Mouse (Mus musculus) adrenal gland, postnatal 4 days (tissue): ENCODE measurements at regions not wholly inside any gene's neighbourhood (a gene's known extent, or its start where the extent isn't known, plus 50 kb on each side); places are given as distances from the start of the nearest gene placed in this dataset.

ENCODE experiments used
- DNase-seq, 2 experiments: peaks; one replicate each; pipeline ENCODE4 v3.0.0; 2021 to 2022; ENCODE audit warnings: low spot score in 2 of 2, mixed read lengths in 2 of 2

- DNase-seq = no peak
These were observed 75.3 kb upstream of the Map2 start for GRCm38 (mm10) chr1:66099562-66100444.

GRCm38 (mm10) chr1:66101419-66101818, 73.7 kb upstream of the Map2 start:
- DNase-seq = no peak

- no peak for DNase-seq
These were observed 70.6 kb upstream of the Map2 start for GRCm38 (mm10) chr1:66104493-66104892.

- no peak for DNase-seq
These were observed 69.9 kb upstream of the Map2 start for GRCm38 (mm10) chr1:66105206-66105605.

DNA sequence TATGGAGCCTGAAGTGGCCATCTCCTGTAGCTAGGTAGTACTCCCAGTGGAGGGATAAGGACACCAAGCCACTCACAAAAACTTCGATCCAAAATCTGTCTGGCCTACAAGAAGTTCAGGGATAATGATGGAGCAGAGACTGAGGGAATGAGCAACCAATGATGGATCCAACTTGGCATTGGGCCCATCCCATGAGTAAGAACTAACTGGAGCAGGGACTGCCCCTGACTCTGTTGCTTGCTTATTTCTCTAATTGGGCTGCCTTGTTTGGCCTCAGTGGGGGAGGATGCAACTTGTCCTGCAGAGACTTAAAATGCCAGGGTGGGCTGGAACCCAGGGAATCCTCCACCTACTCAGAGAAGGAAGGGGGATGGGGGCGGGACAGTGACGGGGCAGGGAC, 67.0 kb upstream of the Map2 start:
- DNase-seq = peak; percentile 6 to 13

DNA sequence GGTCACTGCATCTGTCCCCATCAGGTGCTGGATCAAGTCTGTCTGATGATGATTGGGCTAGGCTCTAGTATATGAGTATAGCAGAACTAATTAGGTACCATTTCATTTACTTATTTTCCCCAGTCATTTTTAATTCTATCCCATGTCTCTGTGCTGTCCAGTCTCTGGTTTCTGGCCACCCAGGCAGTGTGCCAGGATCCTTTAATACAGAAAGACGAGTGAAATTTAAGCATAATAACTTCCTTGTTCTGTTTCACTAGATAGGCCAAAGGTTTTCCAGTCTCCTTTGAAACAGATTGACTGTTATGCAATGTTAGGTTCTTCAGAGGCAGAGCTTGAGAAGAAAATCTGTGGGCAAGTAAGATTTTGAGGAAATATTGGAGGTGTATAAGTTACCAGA, 61.2 kb upstream of the Map2 start:
- DNase-seq = no peak

DNA sequence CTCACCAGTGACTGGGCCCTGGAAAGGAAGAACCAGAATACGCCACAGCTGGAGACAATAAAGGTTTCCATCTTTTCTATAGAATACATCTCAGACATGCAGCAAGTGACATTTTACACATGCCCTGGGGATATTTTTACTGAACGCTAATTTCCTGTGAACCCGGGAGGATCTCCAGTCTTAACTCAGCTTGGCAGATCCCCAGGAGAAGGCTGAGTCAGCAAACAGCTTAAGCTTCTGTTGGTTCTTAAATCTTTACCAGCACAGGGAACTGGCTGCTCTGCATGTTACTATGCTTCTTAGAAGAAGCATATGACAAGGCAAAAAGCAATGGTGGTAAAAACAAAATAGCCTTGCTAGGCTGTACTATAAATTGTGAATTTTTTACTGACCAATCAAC, 59.7 kb upstream of the Map2 start:
- no peak for DNase-seq
